Mouse (Mus musculus) neural tube, embryonic 11.5 days (tissue): ENCODE data around the gene Gna13. TPM values are rescaled to one million over a fixed set of nuclear protein-coding genes. Genes with fewer than 3 reads are reported as not detected.

Experiments
- ATAC-seq: fragments of 200-750 bp; cut with Nextera tagmentation; 2 replicates; pipeline ENCODE4 v1.8.0; 2017; ENCODE audit warnings: moderate number of reproducible peaks, mild to moderate bottlenecking, moderate TSS enrichment, moderate library complexity; ENCODE audit not compliant: insufficient read depth, low FRiP score, low TSS enrichment
- DNase-seq: peaks from one replicate; pipeline ENCODE4 v3.0.0-alpha.2; 2015; ENCODE audit warnings: low spot score
- H3K27ac ChIP-seq: fragments of 300-500 bp; sonication (generic); 2 replicates; pipeline ENCODE4 v1.5.1; 2014; ENCODE audit warnings: low read depth, mild to moderate bottlenecking, low read length
- H3K27me3 ChIP-seq: fragments of 300-500 bp; sonication (generic); 2 replicates; pipeline ENCODE4 v1.6.1; 2014; ENCODE audit warnings: mild to moderate bottlenecking, low read length, mixed read lengths; ENCODE audit not compliant: control insufficient read depth, insufficient read depth
- H3K36me3 ChIP-seq: fragments of 300-500 bp; sonication (generic); 2 replicates; pipeline ENCODE4 v1.6.1; 2014; ENCODE audit warnings: mild to moderate bottlenecking, low read length, moderate library complexity, mixed read lengths; ENCODE audit not compliant: control insufficient read depth, insufficient read depth
- H3K4me1 ChIP-seq: fragments of 300-500 bp; sonication (generic); 2 replicates; pipeline ENCODE4 v1.6.1; 2014; ENCODE audit warnings: low read length, mixed read lengths; ENCODE audit not compliant: control insufficient read depth, insufficient read depth
- H3K4me2 ChIP-seq: fragments of 300-500 bp; sonication (generic); 2 replicates; pipeline ENCODE4 v1.6.1; 2014; ENCODE audit warnings: low read depth, mild to moderate bottlenecking, moderate library complexity
- H3K4me3 ChIP-seq: fragments of 300-500 bp; sonication (generic); 2 replicates; pipeline ENCODE4 v1.5.1; 2014; ENCODE audit warnings: low read depth, low read length
- H3K9ac ChIP-seq: fragments of 300-500 bp; sonication (generic); 2 replicates; pipeline ENCODE4 v1.6.1; 2014; ENCODE audit warnings: mild to moderate bottlenecking, low read length
- H3K9me3 ChIP-seq: fragments of 300-500 bp; sonication (generic); 2 replicates; pipeline ENCODE4 v1.6.1; 2016; ENCODE audit warnings: low read length; ENCODE audit not compliant: control insufficient read depth
- WGBS: fragments of 180-500 bp; shearing (Covaris S2); extraction: QIAGEN DNeasy Blood & Tissue Kit; methylation state at CpG from one replicate; pipeline ENCODE4 v1.1.7; 2014; 5-methylcytosine and 5-hydroxymethylcytosine counted together
- polyA plus RNA-seq: library from polyadenylated mRNA; unstranded; fragments of >200 nt; fragmentation: Nextera tagmentation; extraction: Ambion mirVana; gene quantifications from 2 replicates; pipeline ENCODE4 v1.2.1, GENCODE M21; 2014

Gene Gna13
- polyA plus RNA-seq, 1 experiment from 2014 or later: 19.9 TPM

- Histone ChIP-seq H3K9me3 (no peaks in the 10 kb centered on the region), H3K4me3 (no peak overlapping the region), H3K9ac (no peak overlapping the region), H3K4me2 (no peak overlapping the region), H3K36me3 (peaks cover 3% of the 10 kb centered on the region), H3K4me1 (no peaks in the 10 kb centered on the region), H3K27ac (no peak overlapping the region), H3K27me3 (no peaks in the 10 kb centered on the region)
- ATAC-seq (no peak), DNase-seq (no peak)
- WGBS: 95% methylated on average over 16 of the region's 16 CpGs
Observed at GRCm38 (mm10) chr11:109434233-109434798, 71.7 kb downstream of the Gna13 start.

DNA sequence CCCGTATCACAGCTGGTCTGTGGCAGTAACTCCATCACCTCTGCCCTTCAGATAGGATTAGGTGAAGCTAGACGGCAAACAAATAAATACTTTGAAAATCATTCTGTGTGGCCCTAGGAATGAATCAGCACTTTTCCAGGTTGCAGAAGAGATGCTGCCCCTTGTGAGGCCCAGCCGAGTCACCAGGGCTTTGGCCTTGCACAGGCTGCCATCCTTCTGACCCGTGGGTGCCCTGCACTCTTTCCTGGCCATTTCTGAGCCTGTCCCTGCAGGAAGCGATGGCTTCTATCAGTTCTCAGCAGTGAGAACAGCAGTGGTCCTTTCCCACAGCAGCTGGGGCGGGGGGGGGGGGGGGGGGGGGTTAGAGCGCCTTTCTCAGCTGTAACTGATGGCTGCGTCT, 74.3 kb downstream of the Gna13 start:
- ATAC-seq: no peak
- no peak overlapping the region for H3K9ac ChIP-seq
- H3K4me3 ChIP-seq: no peak overlapping the region
- H3K9me3 ChIP-seq: no peaks in the 10 kb centered on the region
- H3K4me1 ChIP-seq: no peaks in the 10 kb centered on the region
- H3K36me3 ChIP-seq: peaks cover 3% of the 10 kb centered on the region
- peaks cover 6% of the 10 kb centered on the region; the same call in 1 of the 2 replicates for H3K27me3 ChIP-seq
- WGBS: 77% methylated on average over 7 of the region's 8 CpGs
- no peak overlapping the region for H3K27ac ChIP-seq
- no peak for DNase-seq
- H3K4me2 ChIP-seq: no peak overlapping the region

- H3K4me3 ChIP-seq: no peak overlapping the region
- no peak for ATAC-seq
- H3K4me2 ChIP-seq: no peak overlapping the region
- H3K27me3 ChIP-seq: peaks cover 6% of the 10 kb centered on the region; the same call in 1 of the 2 replicates
- no peak for DNase-seq
- H3K27ac ChIP-seq: no peak overlapping the region
- no peaks in the 10 kb centered on the region for H3K4me1 ChIP-seq
- H3K9ac ChIP-seq: no peak overlapping the region
- no peaks in the 10 kb centered on the region for H3K9me3 ChIP-seq
- H3K36me3 ChIP-seq: peaks cover 3% of the 10 kb centered on the region
- WGBS: 29% methylated on average over 4 of the region's 5 CpGs
Observed at GRCm38 (mm10) chr11:109439209-109439608, 76.6 kb downstream of the Gna13 start.

GRCm38 (mm10) chr11:109439829-109440340, 77.3 kb downstream of the Gna13 start:
- Histone ChIP-seq H3K36me3 (no peaks in the 10 kb centered on the region; the same call in none of the 2 replicates), H3K9me3 (no peaks in the 10 kb centered on the region), H3K9ac (peak overlapping the region; percentile 47), H3K4me3 (peak overlapping the region; percentile 34), H3K27me3 (peaks cover 6% of the 10 kb centered on the region; the same call in 1 of the 2 replicates), H3K4me1 (no peaks in the 10 kb centered on the region), H3K4me2 (peak overlapping the region; percentile 58), H3K27ac (no peak overlapping the region)
- 1% methylated on average over 31 of the region's 32 CpGs for WGBS
- DNase-seq (peak; percentile 65), ATAC-seq (no peak)

GRCm38 (mm10) chr11:109440641-109441040, 78.0 kb downstream of the Gna13 start:
- Histone ChIP-seq H3K4me2 (peak overlapping the region; percentile 58; the same call in 1 of the 2 replicates), H3K4me3 (no peak overlapping the region), H3K27me3 (peaks cover 6% of the 10 kb centered on the region; the same call in 1 of the 2 replicates), H3K36me3 (no peaks in the 10 kb centered on the region; the same call in none of the 2 replicates), H3K27ac (no peak overlapping the region), H3K4me1 (no peaks in the 10 kb centered on the region), H3K9ac (no peak overlapping the region), H3K9me3 (no peaks in the 10 kb centered on the region)
- WGBS: 62% methylated on average over 4 of the region's 4 CpGs
- ATAC-seq (no peak), DNase-seq (no peak)

DNA sequence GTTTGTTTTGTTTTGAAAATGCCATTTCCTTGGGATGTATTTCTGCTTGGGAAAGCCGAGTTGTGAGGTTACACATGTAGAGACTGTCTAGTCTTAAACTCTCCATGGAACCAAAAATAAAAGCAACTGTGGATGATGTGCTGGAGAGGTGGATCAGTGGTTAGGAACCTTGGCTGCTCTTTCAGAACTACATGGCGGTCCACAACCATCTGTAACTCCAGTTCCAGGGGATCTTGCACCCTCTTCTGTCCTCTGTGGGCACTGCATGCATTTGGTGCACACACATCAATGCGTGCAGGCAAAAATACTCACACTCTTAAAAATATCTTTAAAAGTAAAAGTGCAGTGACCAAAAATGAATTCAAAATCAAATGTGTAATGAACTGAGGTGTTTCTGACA, 78.5 kb downstream of the Gna13 start:
- WGBS: 57% methylated on average over 3 of the region's 3 CpGs
- DNase-seq: peak; percentile 23

GRCm38 (mm10) chr11:109442166-109442730, 79.6 kb downstream of the Gna13 start:
- ATAC-seq (no peak), DNase-seq (no peak)
- Histone ChIP-seq H3K36me3 (no peaks in the 10 kb centered on the region; the same call in none of the 2 replicates), H3K4me1 (no peaks in the 10 kb centered on the region), H3K27me3 (peaks cover 6% of the 10 kb centered on the region; the same call in 1 of the 2 replicates), H3K4me3 (no peak overlapping the region), H3K9ac (no peak overlapping the region), H3K4me2 (no peak overlapping the region), H3K27ac (no peak overlapping the region), H3K9me3 (no peaks in the 10 kb centered on the region)
- WGBS: 60% methylated on average over 5 of the region's 5 CpGs

More for the DNA sequence above, 78.5 kb downstream of the Gna13 start:
- Histone ChIP-seq H3K4me1 (no peaks in the 10 kb centered on the region), H3K36me3 (no peaks in the 10 kb centered on the region; the same call in none of the 2 replicates), H3K4me3 (no peak overlapping the region), H3K4me2 (no peak overlapping the region), H3K9ac (no peak overlapping the region), H3K9me3 (no peaks in the 10 kb centered on the region), H3K27me3 (peaks cover 6% of the 10 kb centered on the region; the same call in 1 of the 2 replicates), H3K27ac (no peak overlapping the region)
- ATAC-seq: no peak

DNA sequence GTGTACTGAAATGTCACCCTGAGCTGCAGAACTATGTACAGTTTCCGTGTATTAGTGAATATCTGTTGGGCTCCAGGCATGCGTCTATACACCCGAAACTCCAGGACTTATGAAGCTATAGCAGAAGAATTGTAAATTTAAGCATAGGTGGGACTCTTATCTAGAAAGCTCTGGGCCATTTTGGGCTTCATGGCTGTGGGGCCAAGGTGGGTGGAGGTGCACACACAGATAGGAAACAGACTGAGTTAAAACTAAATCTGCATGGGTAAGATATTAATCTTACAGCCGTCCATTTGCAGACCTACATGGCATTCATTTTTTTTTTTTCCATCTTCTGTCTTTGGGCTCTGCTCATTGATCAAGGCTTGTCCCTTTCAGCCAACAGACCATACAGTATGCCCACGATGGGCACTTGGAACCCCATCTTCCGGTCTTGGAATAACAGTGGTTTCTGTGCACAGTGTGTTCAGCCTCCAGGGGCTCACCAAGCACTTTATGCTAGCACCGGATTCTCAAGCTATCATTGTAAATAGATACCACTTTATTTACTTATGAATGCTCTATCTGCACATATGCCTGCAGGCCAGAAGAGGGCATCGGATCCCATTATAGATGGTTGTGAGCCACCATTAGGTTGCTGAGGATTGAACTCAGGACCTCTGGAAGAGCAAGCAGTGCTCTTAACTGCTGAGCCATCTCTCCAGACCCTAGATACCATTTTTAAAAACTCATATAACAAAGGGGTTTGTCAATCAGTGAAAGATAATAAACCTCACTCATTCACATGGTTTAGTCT, 81.0 kb downstream of the Gna13 start:
- Histone ChIP-seq H3K36me3 (no peaks in the 10 kb centered on the region), H3K27ac (no peak overlapping the region), H3K9me3 (no peaks in the 10 kb centered on the region), H3K9ac (no peak overlapping the region), H3K4me3 (no peak overlapping the region), H3K4me2 (no peak overlapping the region), H3K4me1 (no peaks in the 10 kb centered on the region), H3K27me3 (peaks cover 6% of the 10 kb centered on the region; the same call in 1 of the 2 replicates)
- ATAC-seq (no peak), DNase-seq (no peak)
- WGBS: 93% methylated on average over 8 of the region's 8 CpGs
